Comparison of ENCODE assay signal across 8 mouse cellular contexts in the genomic region with DNA sequence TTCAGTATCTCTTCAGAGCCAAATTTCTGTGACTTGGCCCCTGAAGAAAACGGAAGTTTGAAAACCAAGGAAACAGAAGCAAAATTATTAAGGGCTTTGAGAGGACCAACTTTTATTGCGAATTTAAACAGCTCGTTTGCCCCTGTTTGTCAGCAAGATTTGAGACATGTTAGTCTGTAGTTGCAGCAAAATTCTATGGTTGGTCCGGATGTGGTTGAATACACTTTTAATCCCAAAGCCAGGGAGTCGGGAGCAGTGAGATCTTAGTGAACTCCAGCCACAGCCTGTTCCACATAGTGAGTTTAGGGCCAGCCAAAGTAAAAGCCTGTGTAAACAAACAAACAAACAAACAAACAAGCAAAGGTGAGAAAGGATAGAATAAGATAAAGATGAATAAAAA. TPM values are rescaled to one million over a fixed set of nuclear protein-coding genes. Genes with fewer than 3 reads are reported as not detected.
DNase-seq lines count a peak whose midpoint lies in the region; ATAC-seq and TF ChIP-seq lines count a peak whose summit lies in the region.
"Had no signal": no experiment of that assay in that cellular context is flagged by ENCODE, and none has a peak within 500 bp of the region (broad histone marks: within the 10 kb centered on the region; RNA-seq: fewer than 3 reads in every experiment).

No protein-coding gene starts in this region.

- H3K9ac ChIP-seq in heart, embryonic 16.5 days (ENCODE audit: low read length) = peak overlapping the region; percentile 54; the same call in 1 of the 2 replicates
- H3K9ac ChIP-seq in liver, embryonic 16.5 days (ENCODE audit: low read depth, low read length) = peak overlapping the region; percentile 32; the same call in 1 of the 2 replicates

- H3K9me3 ChIP-seq in E14TG2a.4 (ENCODE audit: low read length) = no peaks in the 10 kb centered on the region
- no peaks in the 10 kb centered on the region for H3K9me3 ChIP-seq in heart, embryonic 16.5 days (replicated peaks; ENCODE audit: control insufficient read depth, low read length)
- H3K9me3 ChIP-seq in liver, embryonic 16.5 days (replicated peaks; ENCODE audit: control insufficient read depth, low read length) = no peaks in the 10 kb centered on the region

- H3K27me3 ChIP-seq in E14TG2a.4 (ENCODE audit: insufficient read depth, low read length) = no peaks in the 10 kb centered on the region
- H3K27me3 ChIP-seq in heart, embryonic 16.5 days (ENCODE audit: control insufficient read depth, insufficient read depth, low read length) = no peaks in the 10 kb centered on the region
- H3K27me3 ChIP-seq in liver, embryonic 16.5 days (ENCODE audit: control insufficient read depth, insufficient read depth, low read depth, low read length) = no peaks in the 10 kb centered on the region

- DNase-seq in 3T3-L1 (ENCODE audit: low read depth, low spot score) = peak; percentile 67
- DNase-seq in right cerebral cortex, postnatal 4 days = no peak
- DNase-seq in gastrocnemius, adult 18-20 months (ENCODE audit: low spot score) = no peak
- DNase-seq in adipocyte (ENCODE audit: low spot score) = no peak

- WGBS in heart, embryonic 16.5 days = 11% methylated on average over 5 of the region's 5 CpGs
- WGBS in liver, embryonic 16.5 days (ENCODE audit: insufficient replicate concordance) = 2% methylated on average over 5 of the region's 5 CpGs

- peak overlapping the region; percentile 75 for H3K4me2 ChIP-seq in heart, embryonic 16.5 days (ENCODE audit: low read depth, low read length)
- peak overlapping the region; percentile 70 for H3K4me2 ChIP-seq in liver, embryonic 16.5 days (ENCODE audit: low read depth, low read length)

- peak overlapping the region; percentile 51 for H3K27ac ChIP-seq in heart, embryonic 16.5 days (ENCODE audit: low read length)
- peak overlapping the region; percentile 67 for H3K27ac ChIP-seq in liver, embryonic 16.5 days (ENCODE audit: low read length)

- no peak for TF ChIP-seq CTCF in E14TG2a.4 (conservative IDR thresholded peaks at IDR 0.05; ENCODE audit: low read length)

- H3K4me1 ChIP-seq in E14TG2a.4 (replicated peaks; ENCODE audit: low read depth, low read length) = peaks cover 53% of the 10 kb centered on the region
- peaks cover 20% of the 10 kb centered on the region for H3K4me1 ChIP-seq in heart, embryonic 16.5 days (ENCODE audit: control insufficient read depth, insufficient read depth, low read length)
- peaks cover 21% of the 10 kb centered on the region for H3K4me1 ChIP-seq in liver, embryonic 16.5 days (ENCODE audit: control insufficient read depth, low read depth, low read length)

- peak overlapping the region; percentile 77 for H3K4me3 ChIP-seq in E14TG2a.4 (replicated peaks; ENCODE audit: low read length)
- peak overlapping the region; percentile 78 for H3K4me3 ChIP-seq in heart, embryonic 16.5 days (ENCODE audit: low read length)
- peak overlapping the region; percentile 59 for H3K4me3 ChIP-seq in liver, embryonic 16.5 days (ENCODE audit: low read depth, low read length)

- ATAC-seq in heart, embryonic 16.5 days (replicated peaks; ENCODE audit: extremely low read depth, insufficient read depth, low FRiP score) = no peak
- ATAC-seq in liver, embryonic 16.5 days (ENCODE audit: low read depth) = no peak

- no peaks in the 10 kb centered on the region for H3K36me3 ChIP-seq in E14TG2a.4 (ENCODE audit: insufficient read depth, low read length)
- no peaks in the 10 kb centered on the region for H3K36me3 ChIP-seq in heart, embryonic 16.5 days (ENCODE audit: control insufficient read depth, insufficient read depth)
- H3K36me3 ChIP-seq in liver, embryonic 16.5 days (ENCODE audit: control insufficient read depth, insufficient read depth) = no peaks in the 10 kb centered on the region

RNA-seq across cellular contexts. Expression of a gene that starts 9.5 kb away (rescaled TPM):
- polyA plus RNA-seq in heart, embryonic 16.5 days (2015; fragmentation: Nextera tagmentation; extraction: Ambion mirVana) = 9.2 and 9.4 TPM in 2 replicates
- polyA plus RNA-seq in liver, embryonic 16.5 days (2015; fragmentation: Nextera tagmentation; extraction: Ambion mirVana) = 4.5 TPM in 2 replicates
- total RNA-seq in gastrocnemius, adult 18-20 months (2021) = 1 to 10 TPM; 3.8 to 4.2 TPM

RNA-seq across cellular contexts. Expression of a gene that starts 32.5 kb away (rescaled TPM):
- polyA plus RNA-seq in heart, embryonic 16.5 days (2015; fragmentation: Nextera tagmentation; extraction: Ambion mirVana) = 0.83 and 1.0 TPM in 2 replicates
- 1.9 and 2.0 TPM in 2 replicates for polyA plus RNA-seq in liver, embryonic 16.5 days (2015; fragmentation: Nextera tagmentation; extraction: Ambion mirVana)
- not detected for total RNA-seq in gastrocnemius, adult 18-20 months (2021)
- total RNA-seq: adrenal gland, postnatal 25 days had no signal

RNA-seq across cellular contexts. Expression of a gene that starts 55.5 kb away (rescaled TPM):
- 0.29 and 0.34 TPM in 2 replicates for polyA plus RNA-seq in heart, embryonic 16.5 days (2015; fragmentation: Nextera tagmentation; extraction: Ambion mirVana)
- polyA plus RNA-seq in liver, embryonic 16.5 days (2015; fragmentation: Nextera tagmentation; extraction: Ambion mirVana) = not detected in 2 replicates
- not detected for total RNA-seq in gastrocnemius, adult 18-20 months (2021)
- total RNA-seq: adrenal gland, postnatal 25 days had no signal
